Mouse (Mus musculus) lung, embryonic 14.5 days (tissue): ENCODE measurements around the gene Cacna1c. TPM values are rescaled to one million over a fixed set of nuclear protein-coding genes. Genes with fewer than 3 reads are reported as not detected.
A peak's percentile ranks its signal among the peaks of the same experiment; 100 is the strongest.
"Not testable (repeated sequence)": the region's sequence is repeated elsewhere in the genome, so short reads cannot be mapped to it uniquely, and the experiment has no call there.

Source experiments
- ATAC-seq: fragments of 200-750 bp; cut with Nextera tagmentation; 2 replicates; pipeline ENCODE4 v1.8.0; 2017; ENCODE audit warnings: mild to moderate bottlenecking, moderate TSS enrichment, moderate library complexity; ENCODE audit not compliant: insufficient read depth
- DNase-seq: peaks from one replicate; pipeline ENCODE4 v3.0.0-alpha.2; 2015
- H3K27ac ChIP-seq: fragments of 300-500 bp; sonication (generic); 2 replicates; pipeline ENCODE4 v1.5.1; 2014; ENCODE audit warnings: low read depth, mild to moderate bottlenecking, moderate library complexity
- H3K27me3 ChIP-seq: fragments of 300-500 bp; sonication (generic); 2 replicates; pipeline ENCODE4 v1.6.1; 2014; ENCODE audit warnings: low read length, control low read depth; ENCODE audit not compliant: insufficient read depth
- H3K36me3 ChIP-seq: fragments of 300-500 bp; sonication (generic); 2 replicates; pipeline ENCODE4 v1.6.1; 2014; ENCODE audit warnings: control low read depth; ENCODE audit not compliant: insufficient read depth
- H3K4me1 ChIP-seq: fragments of 300-500 bp; sonication (generic); 2 replicates; pipeline ENCODE4 v1.6.1; 2014; ENCODE audit warnings: antibody characterized with exemption, control low read depth; ENCODE audit not compliant: insufficient read depth
- H3K4me2 ChIP-seq: fragments of 300-500 bp; sonication (generic); 2 replicates; pipeline ENCODE4 v1.6.1; 2014; ENCODE audit warnings: mild to moderate bottlenecking
- H3K4me3 ChIP-seq: fragments of 300-500 bp; sonication (generic); 2 replicates; pipeline ENCODE4 v1.5.1; 2014; ENCODE audit warnings: low read depth, low read length
- H3K9ac ChIP-seq: fragments of 300-500 bp; sonication (generic); 2 replicates; pipeline ENCODE4 v1.6.1; 2014
- H3K9me3 ChIP-seq: fragments of 300-500 bp; sonication (generic); 2 replicates; pipeline ENCODE4 v1.6.1; 2016; ENCODE audit warnings: low read depth, low read length, control low read depth
- CTCF ChIP-seq: IDR thresholded peaks from 2 replicates; pipeline ENCODE4 v1.5.1; 2016; ENCODE audit warnings: antibody characterized with exemption, low read depth
- WGBS: fragments of 180-500 bp; shearing (Covaris S2); extraction: QIAGEN DNeasy Blood & Tissue Kit; methylation state at CpG from one replicate; pipeline ENCODE4 v1.1.7; 2014; 5-methylcytosine and 5-hydroxymethylcytosine counted together
- polyA plus RNA-seq: library from polyadenylated mRNA; unstranded; fragments of >200 nt; fragmentation: Nextera tagmentation; extraction: Ambion mirVana; gene quantifications from 2 replicates; pipeline ENCODE4 v1.2.1, GENCODE M21; 2014

Cacna1c gene
- polyA plus RNA-seq, 1 experiment from 2014 or later: 10.6 TPM

DNA sequence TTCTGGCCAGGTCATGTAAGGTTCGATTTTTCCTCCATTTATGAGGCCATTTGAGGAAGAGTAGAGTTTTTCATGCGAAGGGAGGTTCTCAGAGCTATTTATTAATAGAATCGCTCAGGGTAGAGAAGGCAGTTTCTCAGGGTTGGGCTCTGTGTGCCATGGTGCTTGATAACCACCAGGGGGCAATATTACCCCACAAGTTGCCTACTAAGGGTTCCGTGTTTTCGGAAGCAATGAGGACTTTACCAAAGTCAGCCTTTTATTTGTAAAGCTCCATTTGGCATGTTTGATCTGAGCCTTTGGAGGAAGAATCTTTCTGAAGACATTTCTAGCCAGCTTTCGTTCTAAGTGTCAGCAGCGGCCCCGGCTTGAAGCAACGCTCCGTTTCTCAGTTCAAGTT is 24.1 kb upstream of the Cacna1c start:
- H3K9ac ChIP-seq: no peak overlapping the region
- H3K9me3 ChIP-seq: no peaks in the 10 kb centered on the region
- peak; percentile 92 for TF ChIP-seq CTCF
- WGBS: 41% methylated on average over 10 of the region's 10 CpGs
- peak; percentile 65; the same call in 1 of the 2 replicates for ATAC-seq
- H3K4me3 ChIP-seq: no peak overlapping the region
- no peaks in the 10 kb centered on the region for H3K4me1 ChIP-seq
- no peak overlapping the region for H3K27ac ChIP-seq
- no peaks in the 10 kb centered on the region for H3K27me3 ChIP-seq
- DNase-seq: peak; percentile 90
- no peak overlapping the region for H3K4me2 ChIP-seq
- H3K36me3 ChIP-seq: peaks cover 10% of the 10 kb centered on the region; the same call in 1 of the 2 replicates

DNA sequence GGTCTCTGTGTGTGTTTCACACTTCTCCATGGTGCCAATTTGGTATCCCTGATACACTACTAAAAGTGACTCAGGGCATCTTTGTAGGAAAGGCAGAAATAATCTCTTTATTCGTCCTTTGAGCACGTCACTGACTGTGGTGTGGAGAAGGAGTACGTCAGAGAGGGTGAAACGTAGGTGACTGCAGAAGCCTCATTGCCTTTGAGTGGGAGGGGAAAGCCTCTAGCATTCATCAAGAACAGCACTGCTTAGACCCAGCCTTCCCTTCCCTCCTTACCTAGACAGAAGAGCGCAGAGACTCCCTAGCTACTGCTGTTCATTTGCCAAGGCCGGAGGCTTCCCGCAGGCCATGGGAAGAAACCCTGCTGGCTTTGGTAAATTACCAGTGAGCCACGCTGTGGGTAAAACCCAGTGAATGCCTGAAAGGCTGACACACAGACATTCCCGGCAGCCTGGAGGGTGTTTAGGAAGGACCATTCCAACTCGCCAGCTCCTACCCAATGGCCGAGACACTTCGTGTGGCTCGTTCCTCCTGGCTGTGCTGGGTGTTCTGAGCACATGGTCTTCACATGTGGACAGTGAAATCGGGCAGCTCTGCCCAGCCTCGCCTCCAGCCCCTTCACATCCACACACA is 23.1 kb upstream of the Cacna1c start:
- Histone ChIP-seq H3K27me3 (no peaks in the 10 kb centered on the region), H3K36me3 (peaks cover 19% of the 10 kb centered on the region; the same call in 1 of the 2 replicates), H3K4me1 (no peaks in the 10 kb centered on the region), H3K9me3 (no peaks in the 10 kb centered on the region), H3K9ac (no peak overlapping the region), H3K27ac (no peak overlapping the region), H3K4me2 (no peak overlapping the region), H3K4me3 (no peak overlapping the region)
- DNase-seq: no peak
- ATAC-seq: no peak
- TF ChIP-seq CTCF: no peak
- WGBS: 73% methylated on average over 15 of the region's 15 CpGs

DNA sequence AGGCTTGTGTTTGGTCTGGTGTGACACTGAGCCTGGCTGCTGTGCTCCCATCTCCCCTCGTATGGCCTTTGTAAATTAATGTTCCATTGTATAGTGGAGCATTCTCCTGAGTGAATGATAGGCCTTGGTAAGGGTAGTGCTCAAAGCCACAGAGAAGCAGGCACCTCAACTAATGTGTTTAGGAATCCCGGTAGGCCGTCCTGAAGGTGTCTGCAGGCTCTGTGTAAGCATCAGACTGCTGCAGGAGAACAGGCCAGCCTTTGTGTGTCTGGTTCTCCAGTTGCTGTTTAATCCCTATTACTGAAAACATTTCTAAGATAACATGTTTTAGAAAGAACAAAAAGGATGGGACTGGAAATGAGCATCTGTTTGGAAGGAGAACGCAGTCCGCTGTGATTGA is 22.4 kb upstream of the Cacna1c start:
- no peaks in the 10 kb centered on the region for H3K27me3 ChIP-seq
- peaks cover 21% of the 10 kb centered on the region; the same call in 1 of the 2 replicates for H3K36me3 ChIP-seq
- no peak overlapping the region for H3K27ac ChIP-seq
- TF ChIP-seq CTCF: no peak
- no peak overlapping the region for H3K4me3 ChIP-seq
- WGBS: 77% methylated on average over 5 of the region's 5 CpGs
- ATAC-seq (no peak), DNase-seq (no peak)
- H3K4me2 ChIP-seq: no peak overlapping the region
- H3K9ac ChIP-seq: no peak overlapping the region
- no peaks in the 10 kb centered on the region for H3K9me3 ChIP-seq
- no peaks in the 10 kb centered on the region for H3K4me1 ChIP-seq

DNA sequence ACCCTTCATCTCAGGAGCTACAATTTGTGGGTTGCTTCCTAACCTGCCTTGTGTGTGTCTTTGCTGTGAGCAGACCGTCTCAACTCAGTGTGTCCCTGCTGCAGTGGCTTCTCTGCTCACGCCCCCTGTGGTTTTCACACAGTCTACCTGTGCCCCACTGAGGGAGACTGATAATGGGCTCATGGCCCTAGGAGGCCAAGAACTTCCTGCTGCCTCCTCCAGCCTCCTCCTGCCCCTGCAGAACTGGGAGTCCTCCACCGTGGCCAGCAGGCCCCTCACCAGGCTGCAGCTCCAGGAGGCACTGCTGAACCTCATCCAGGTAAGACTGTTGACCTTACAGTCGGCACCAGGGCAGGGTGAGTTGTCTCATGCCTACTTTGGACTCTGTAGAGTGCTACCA is 21.4 kb upstream of the Cacna1c start:
- Histone ChIP-seq H3K9ac (no peak overlapping the region; the same call in 1 of the 2 replicates), H3K4me1 (no peaks in the 10 kb centered on the region), H3K27ac (no peak overlapping the region), H3K36me3 (peaks cover 26% of the 10 kb centered on the region; the same call in 1 of the 2 replicates), H3K4me2 (no peak overlapping the region), H3K4me3 (no peak overlapping the region), H3K27me3 (no peaks in the 10 kb centered on the region), H3K9me3 (no peaks in the 10 kb centered on the region)
- 50% methylated on average over 4 of the region's 4 CpGs for WGBS
- ATAC-seq: no peak
- DNase-seq: no peak
- no peak for TF ChIP-seq CTCF

DNA sequence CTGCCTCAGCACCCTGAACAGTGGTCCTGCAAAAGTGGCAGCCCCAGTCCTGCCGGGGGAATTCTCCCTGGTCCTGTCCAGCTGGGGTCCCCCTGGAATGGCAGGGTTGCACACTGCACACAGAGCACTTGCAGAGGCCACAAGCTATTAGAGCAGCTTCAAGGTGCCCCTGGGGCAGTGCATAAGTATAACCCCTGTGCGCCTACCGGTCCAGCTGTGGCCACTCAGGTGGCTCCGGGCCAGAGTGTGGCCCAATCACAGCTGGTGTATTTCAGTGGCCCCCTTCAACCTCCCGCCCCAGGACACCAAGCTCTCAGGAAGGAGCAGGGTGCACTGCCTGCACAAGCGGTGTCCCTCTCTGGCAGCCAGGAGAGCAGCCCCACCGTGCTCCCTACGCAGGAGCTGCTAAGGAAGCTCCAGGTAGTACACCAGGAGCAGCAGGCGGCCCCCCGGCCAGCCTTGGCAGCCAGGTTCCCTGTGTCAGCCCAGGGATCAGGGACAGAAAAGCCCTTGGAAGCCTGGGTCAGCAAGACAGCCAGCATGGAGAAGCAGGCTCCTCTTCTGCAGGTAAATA is 18.9 kb upstream of the Cacna1c start:
- no peak overlapping the region for H3K27ac ChIP-seq

DNA sequence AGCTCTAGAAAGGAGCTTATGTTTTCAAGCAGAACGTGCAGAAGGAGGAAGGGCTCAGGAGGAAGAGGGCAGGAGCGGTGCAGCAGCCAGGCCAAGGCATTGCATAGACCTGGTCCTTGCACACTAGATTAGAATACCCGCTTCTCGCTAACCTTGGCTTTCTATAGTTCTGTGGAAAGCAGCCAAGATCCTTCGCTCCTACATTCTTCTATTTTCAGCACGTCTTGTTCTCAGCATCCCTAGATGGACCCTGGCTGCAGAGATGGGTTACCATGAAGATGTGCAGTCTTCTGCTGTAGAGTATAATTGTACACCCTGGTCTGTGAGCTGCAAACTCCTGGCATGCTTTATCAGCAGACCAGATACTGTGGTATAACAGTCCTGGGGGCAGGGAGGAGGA is 18.0 kb upstream of the Cacna1c start:
- Histone ChIP-seq H3K4me2 (no peak overlapping the region), H3K27me3 (no peaks in the 10 kb centered on the region), H3K9ac (no peak overlapping the region), H3K9me3 (no peaks in the 10 kb centered on the region), H3K27ac (no peak overlapping the region), H3K4me1 (no peaks in the 10 kb centered on the region), H3K36me3 (peaks cover 22% of the 10 kb centered on the region; the same call in 1 of the 2 replicates), H3K4me3 (no peak overlapping the region)
- no peak for TF ChIP-seq CTCF
- ATAC-seq (no peak), DNase-seq (no peak)
- 71% methylated on average over 6 of the region's 6 CpGs for WGBS

More for the DNA sequence above, 18.9 kb upstream of the Cacna1c start:
- Histone ChIP-seq H3K27me3 (no peaks in the 10 kb centered on the region), H3K4me3 (no peak overlapping the region), H3K4me1 (no peaks in the 10 kb centered on the region), H3K36me3 (peaks cover 22% of the 10 kb centered on the region; the same call in 1 of the 2 replicates), H3K9ac (no peak overlapping the region), H3K9me3 (no peaks in the 10 kb centered on the region), H3K4me2 (no peak overlapping the region)
- 82% methylated on average over 10 of the region's 10 CpGs for WGBS
- TF ChIP-seq CTCF: no peak
- DNase-seq: no peak
- no peak for ATAC-seq

DNA sequence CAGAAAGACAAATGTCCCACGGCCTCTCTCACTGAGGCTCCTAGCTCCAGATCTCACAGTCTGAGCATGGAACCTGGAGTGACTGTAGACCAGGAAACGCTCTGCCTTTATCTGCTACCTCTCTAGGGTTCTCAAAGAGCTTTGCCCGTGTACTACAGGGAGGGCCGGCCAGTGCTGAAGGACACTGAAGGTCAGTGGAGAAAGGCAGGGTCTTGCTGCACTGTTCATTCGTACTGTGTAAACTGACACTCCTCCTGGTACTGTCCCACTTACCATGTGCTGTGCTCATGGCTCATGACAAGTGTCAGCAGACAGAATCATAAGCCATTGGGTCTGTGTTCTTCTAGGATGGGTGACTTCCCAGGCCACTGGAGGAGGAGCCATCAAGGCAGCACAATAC is 17.2 kb upstream of the Cacna1c start:
- H3K4me3 ChIP-seq: no peak overlapping the region
- no peak for DNase-seq
- WGBS: 76% methylated on average over 5 of the region's 5 CpGs
- no peak overlapping the region for H3K9ac ChIP-seq
- H3K27me3 ChIP-seq: no peaks in the 10 kb centered on the region
- TF ChIP-seq CTCF: no peak
- ATAC-seq: no peak
- peaks cover 22% of the 10 kb centered on the region; the same call in 1 of the 2 replicates for H3K36me3 ChIP-seq
- H3K4me1 ChIP-seq: no peaks in the 10 kb centered on the region
- H3K27ac ChIP-seq: no peak overlapping the region
- H3K4me2 ChIP-seq: no peak overlapping the region
- H3K9me3 ChIP-seq: no peaks in the 10 kb centered on the region

DNA sequence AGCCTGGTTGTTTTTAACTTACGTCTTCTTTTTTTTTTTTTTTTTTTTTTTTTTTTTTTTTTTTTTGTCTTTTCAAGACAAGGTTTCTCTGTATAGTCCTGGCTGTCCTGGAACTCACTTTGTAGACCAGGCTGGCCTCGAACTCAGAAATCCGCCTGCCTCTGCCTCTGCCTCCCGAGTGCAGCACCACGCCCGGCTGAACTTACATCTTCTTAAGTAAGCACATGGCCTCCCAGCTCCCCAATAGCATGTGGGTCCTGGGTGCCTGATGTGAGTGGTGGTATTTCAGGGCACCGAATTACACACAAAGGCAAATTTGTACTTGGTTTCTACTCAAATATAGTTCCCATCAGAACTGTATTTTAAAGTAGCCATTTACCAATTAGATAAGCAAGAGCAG is 9.8 kb upstream of the Cacna1c start:
- ATAC-seq, H3K9ac ChIP-seq, H3K9me3 ChIP-seq, H3K27ac ChIP-seq, H3K27me3 ChIP-seq, H3K4me1 ChIP-seq, H3K4me3 ChIP-seq, DNase-seq, H3K36me3 ChIP-seq, H3K4me2 ChIP-seq: not testable (repeated sequence)
- 82% methylated on average over 7 of the region's 7 CpGs for WGBS
